Mouse (Mus musculus) thymus, postnatal 10 days (tissue): ENCODE data around the gene Atp2b2.

ENCODE experiments used
- DNase-seq, 2 experiments: peaks; one replicate each; pipeline ENCODE4 v3.0.0; 2021; ENCODE audit warnings: low spot score in 2 of 2

Atp2b2 gene

GRCm38 (mm10) chr6:113858317-113858716 is 184.1 kb downstream of the Atp2b2 start:
- DNase-seq: no peak

DNA sequence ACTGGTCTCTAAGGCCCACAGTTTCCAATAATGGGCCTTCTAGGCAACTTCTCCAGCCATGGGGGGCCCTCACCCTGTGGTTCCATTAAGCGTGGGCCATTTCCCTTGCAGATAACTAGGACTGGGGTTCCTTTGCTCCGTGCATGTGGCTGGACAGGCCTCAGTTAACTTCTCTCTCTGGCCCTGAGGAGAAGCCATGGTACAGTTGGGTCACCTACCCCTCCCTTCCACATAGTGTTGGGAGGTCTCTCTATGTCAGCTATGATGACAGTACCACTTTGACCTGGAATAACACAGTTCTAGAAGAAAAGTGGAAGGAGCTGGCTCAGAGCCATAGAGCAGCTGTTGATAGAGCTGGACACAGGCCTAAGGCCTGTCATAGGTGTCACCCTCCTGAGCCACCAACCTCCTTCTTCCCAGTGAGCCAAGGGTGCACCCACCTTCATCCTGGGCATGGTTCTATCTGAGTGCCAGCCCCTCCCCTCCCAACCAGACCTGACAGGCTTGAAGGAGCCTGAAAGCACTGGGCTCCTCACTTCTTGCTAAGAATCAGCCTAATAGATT is 185.0 kb downstream of the Atp2b2 start:
- no peak for DNase-seq

- no peak for DNase-seq
These were observed 185.6 kb downstream of the Atp2b2 start for GRCm38 (mm10) chr6:113856790-113857189.

- DNase-seq: no peak
These were observed 186.2 kb downstream of the Atp2b2 start for GRCm38 (mm10) chr6:113856095-113856646.

DNA sequence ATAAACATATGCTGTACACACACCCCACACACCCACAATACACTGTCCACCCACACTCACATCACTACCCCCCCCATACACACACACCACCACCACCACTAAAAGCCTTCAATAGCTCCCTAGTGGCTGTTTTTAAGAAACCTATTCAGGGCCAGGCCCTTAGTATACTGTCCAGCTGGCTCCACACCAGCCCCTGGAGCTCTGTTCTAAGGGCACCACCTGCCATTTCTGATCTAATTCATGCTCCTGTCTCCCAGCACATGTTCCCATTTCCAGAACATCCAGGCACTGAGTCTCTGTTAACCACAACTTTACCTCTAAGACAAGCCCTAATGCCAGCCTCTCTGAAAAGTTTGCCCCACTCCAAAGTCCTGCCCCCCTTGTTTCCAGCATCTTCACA is 186.8 kb downstream of the Atp2b2 start:
- no peak for DNase-seq

GRCm38 (mm10) chr6:113852318-113852717 is 190.1 kb downstream of the Atp2b2 start:
- no peak for DNase-seq

DNA sequence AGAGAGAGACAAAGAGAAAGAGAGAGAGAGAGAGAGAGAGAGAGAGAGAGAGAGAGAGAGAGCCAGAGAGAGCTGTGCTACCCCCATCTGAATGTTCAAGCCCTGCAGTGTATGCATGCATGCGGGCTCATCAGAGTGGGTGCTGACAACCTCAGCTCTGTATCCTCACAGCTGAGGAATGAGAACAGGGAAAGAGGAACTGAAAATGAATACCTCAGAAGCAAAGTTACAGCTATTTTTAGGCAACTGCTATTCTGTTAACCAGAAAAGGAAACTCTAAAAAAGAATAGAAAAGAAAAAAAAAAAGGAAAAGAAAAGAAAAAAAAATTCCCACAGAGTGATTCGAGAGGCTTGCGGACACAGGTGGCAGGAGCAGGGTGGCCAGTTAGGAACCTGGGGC is 192.6 kb downstream of the Atp2b2 start:
- DNase-seq: no peak

DNA sequence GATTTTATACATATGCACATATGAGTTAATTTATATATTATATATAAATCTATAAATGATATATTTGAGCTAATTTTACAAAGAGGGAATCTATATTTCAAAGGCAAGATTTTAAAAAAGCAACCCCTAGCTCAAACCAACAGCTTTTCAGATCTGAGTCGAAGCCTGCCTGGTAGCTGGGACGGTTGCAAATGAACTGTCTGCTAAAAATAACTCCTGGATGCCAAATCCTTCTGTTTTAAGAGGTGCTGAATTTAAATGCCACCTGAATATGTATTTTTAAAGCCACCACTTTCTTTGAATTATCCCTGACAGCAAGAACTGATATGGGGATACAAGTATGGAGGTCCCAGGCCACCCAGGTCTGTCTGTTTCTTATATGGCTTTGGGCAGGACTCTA is 193.8 kb downstream of the Atp2b2 start:
- DNase-seq: no peak

GRCm38 (mm10) chr6:113847092-113847491 is 195.3 kb downstream of the Atp2b2 start:
- no peak for DNase-seq

DNA sequence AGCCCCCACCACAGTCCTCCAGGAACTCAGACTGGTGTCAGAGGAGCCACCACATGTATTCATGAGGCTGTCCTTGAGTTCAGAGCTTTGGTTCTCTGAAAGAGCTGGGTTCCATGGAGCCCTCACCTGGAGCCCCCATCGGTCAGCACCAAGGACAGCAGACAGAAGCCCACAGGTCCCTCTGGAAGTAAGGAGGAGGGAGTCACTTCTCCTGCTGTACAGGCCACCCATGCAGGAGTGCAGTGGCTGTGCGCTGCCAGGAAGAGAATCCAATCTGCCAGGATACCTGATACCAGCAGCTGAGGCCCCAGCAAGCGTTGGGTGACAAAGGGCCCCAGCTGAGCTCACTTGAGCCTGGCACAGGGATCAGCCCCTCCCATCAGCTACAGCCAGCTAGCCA is 199.2 kb downstream of the Atp2b2 start:
- no peak for DNase-seq

DNA sequence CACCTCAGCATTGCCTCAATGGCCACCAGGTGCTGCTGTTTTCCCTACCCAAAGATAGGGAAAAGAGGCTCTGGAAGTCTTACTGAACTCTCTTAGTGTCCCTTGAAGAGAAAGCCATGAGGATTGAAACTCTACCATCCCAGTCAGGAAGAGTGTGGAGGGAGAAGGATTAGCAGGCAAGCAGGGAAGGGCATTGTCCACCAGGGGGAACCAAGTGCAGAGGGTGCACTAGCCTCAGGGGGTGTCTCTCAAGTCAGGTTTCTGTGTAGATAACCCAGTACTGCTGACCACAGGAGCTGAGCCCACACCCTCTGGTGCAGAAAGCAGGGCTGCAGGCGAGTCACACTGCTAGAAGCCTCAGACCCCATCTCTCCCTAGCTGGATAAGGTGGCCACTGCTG is 203.9 kb downstream of the Atp2b2 start:
- DNase-seq: no peak

- DNase-seq: no peak
These were observed 204.7 kb downstream of the Atp2b2 start for GRCm38 (mm10) chr6:113837740-113838139.

DNA sequence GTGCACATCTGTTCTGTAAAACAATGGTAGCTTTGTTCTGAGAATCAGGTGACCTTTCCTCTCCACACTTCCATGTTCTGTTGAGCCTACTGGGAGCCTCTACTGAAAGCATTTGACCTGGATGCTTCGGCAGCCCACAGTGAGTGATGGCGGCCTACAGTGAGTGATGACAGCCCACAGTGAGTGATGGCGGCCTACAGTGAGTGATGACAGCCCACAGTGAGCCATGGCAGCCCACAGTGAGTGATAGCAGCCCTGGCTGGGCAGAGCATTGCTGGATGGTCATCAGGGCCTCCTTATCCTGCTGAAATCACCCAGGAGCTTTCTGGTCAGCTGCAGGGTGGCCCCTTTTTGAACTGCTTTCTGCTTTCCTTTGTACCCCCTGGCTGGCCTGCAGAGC is 205.9 kb downstream of the Atp2b2 start:
- DNase-seq: no peak

DNA sequence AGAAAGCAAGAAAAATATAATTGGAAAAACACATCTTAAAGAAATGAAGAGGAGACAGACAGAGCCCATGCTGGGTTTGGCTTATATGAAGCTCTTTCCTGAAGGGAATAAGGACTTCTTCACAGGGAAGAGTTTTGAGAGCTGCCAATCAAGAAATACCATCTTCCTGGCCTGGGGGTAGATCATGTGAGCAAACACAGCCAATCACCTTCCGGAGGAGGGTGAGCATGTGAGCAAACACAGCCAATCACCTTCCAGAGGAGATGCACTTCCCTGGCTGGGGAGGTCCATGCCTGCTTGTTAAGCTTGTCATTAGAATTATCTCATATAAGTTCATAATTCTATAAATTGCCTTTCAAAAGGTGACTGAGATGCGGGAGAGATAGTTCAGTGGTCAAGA is 211.9 kb downstream of the Atp2b2 start:
- no peak for DNase-seq

DNA sequence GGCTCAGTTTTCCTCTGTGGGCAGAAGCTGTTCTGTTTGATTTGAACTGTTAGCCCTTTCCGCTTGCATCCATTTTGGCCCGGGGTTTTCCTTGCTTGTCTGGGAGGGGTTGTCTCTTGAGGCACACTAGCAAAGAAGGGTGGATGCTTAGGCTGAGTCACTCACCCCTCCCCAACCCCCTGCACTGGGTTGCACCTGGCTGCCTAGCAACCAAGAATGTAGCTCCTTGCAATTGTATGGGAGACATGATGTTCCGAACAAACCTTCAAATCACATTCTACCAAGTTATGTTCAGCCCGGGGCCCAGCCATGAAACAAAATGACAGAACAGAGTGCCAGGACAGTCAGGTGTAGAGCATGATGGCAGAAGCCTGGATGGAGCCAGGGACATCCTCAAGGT is 215.1 kb downstream of the Atp2b2 start:
- no peak for DNase-seq

DNA sequence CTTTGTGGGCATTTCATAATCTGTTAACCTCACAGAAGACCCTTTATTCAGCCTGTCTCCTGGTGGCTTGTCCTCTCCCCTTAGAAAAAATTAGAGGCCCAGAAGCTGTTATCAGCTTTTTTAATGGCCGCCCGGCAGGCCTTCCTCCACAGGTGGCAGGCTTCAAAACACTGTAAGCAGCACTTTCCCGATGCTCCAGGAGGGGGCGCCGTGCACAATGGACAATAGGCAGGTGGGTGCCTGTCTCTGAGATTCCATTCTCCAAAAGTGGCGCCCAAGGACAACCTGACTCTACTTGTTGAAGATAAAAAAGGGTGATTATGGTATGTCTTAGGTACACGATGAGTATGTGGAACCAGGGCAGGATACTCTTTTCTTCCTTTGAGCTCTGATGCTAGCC is 220.0 kb downstream of the Atp2b2 start:
- peak in 1 of 2 experiments; percentile 35 for DNase-seq

DNA sequence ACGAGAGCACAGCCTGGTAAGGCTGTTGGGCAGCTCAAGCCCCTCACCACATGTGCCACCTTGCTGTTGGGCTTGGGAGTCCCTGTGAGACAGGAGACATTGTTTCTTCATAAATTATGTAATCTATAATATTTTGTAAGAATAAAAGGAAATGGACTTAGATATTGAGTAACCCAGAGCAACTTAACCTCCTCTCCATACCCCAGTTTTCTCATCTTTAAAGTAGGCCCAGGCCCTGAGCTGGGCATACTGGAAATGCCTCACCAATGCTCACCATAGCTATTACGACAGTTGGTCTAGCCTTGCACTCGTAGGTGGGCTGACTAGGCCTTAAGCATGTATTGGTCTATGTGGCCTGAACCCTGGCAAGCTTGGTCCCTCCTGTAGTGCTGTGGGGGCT is 225.7 kb downstream of the Atp2b2 start:
- DNase-seq: no peak

DNA sequence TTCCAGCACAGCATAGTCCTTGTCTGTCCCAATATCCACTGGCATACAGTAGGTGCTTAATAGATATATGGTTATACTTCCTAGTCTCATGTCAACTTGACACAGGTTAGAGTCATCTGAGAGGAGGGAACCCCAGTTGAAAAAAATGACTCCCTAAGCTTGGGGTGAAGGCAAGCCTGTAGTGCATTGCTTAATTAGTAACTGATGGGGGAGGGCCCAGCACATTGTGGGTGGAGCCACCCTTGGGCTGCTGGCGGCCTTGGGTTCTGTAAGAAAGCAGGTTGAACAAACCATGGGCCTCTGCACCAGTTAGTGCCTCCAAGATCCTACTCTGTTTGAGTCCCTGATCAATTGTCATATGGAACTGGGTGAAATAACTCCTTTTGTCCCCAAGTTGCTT is 231.0 kb downstream of the Atp2b2 start:
- DNase-seq: no peak

- no peak for DNase-seq
These were observed 231.7 kb downstream of the Atp2b2 start for GRCm38 (mm10) chr6:113810667-113811066.

GRCm38 (mm10) chr6:113806241-113806640 is 236.2 kb downstream of the Atp2b2 start:
- no peak for DNase-seq

- DNase-seq: no peak
These were observed 241.2 kb downstream of the Atp2b2 start for GRCm38 (mm10) chr6:113801233-113801632.

GRCm38 (mm10) chr6:113799915-113800314 is 242.5 kb downstream of the Atp2b2 start:
- no peak for DNase-seq

DNA sequence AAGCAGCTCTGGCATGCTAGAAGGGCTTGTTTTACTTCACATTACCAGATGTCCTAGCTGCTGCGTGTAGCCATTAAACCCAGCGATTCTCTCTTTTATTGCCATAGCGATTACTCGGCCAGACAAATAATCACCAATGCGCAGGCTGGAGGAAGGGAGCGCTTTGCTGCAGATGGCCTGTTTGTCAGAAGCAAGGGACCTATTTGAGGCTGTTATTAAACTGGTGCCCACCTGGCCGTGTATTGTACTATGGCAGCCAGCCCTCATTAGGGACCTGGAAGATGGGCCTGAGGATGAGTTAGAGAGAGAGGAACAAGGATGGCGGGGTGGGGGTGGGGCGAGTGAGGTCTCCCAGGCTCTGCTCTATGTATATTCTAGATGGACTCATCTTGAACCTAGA is 243.1 kb downstream of the Atp2b2 start:
- no peak for DNase-seq

DNA sequence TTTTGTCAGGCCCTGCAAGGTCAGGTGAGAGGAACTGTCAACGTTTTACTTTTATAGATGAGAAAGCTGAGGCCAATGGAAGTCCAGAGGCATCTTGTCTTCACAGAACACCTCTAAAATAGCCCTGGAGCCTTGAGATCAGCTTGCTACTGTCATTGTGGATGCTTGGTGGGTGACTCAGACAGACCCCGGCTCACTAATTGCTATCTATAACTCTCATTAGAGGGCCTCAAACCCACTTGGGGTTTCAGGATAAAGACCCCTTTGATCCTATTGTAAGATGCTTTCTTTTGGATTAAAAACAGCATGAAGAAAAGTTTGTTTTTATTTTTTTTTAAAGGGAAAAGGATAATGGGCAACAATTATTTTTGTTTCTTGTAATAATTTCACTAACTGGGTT is 243.5 kb downstream of the Atp2b2 start:
- DNase-seq: no peak
